Mouse (Mus musculus) layer of hippocampus, adult 9-10 months (tissue): Measurements from ENCODE around the gene Zfp672.
"Not testable (repeated sequence)": the region's sequence is repeated elsewhere in the genome, so short reads cannot be mapped to it uniquely, and the experiment has no call there.

ENCODE experiments used
- DNase-seq: peaks from one replicate; pipeline ENCODE4 v3.0.0; 2022; ENCODE audit warnings: low spot score

Zfp672 gene

DNA sequence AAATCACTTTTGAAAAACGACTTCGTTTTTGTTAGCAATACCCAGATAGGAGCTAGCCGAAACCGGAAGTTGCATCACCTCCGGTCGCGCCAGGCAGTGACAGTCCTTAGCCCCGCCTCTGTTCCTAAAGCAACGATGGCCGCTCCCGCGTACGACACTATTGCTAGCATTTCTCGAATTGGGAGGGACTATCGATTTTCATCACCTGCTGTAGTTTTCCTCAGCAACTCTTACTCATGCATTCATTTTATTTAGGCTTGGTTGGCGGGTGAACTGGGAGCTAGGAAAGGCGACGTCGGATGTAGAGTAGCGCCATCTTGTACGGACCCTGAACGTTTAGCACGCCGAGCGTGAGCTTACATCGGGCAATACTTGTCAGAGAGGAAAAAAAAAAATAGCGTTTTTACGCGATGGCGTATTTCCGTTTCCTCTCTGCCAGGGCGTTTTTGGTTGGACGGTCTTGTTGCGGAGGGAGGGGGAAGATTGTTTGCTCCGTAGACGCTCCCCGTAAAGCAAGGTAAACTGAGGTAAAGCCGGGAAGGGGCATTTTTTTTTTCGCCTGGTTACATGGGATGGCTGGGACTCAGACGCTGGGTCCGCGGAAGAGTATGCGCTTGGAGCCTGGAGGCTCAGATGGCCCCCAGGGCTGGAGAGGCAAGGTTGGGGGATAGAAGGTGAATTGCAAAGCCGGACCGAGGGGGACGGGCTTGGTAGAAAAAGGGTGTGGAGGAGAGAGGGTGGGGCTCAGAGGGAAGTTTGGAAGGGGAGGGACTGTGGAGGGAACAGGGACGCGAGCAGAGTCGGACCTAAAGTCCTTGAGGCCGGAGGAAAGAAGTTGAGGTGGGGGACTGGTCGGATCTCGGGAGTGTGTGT is at the start of gene Zfp672, which contains the start of gene Sh3bp5l:
Zfp672 (minus strand) TSS at position 64 of the 873 bp plus-strand sequence.
Sh3bp5l (plus strand) TSS at position 449 of the 873 bp plus-strand sequence.
- DNase-seq = peak; percentile 93

DNA sequence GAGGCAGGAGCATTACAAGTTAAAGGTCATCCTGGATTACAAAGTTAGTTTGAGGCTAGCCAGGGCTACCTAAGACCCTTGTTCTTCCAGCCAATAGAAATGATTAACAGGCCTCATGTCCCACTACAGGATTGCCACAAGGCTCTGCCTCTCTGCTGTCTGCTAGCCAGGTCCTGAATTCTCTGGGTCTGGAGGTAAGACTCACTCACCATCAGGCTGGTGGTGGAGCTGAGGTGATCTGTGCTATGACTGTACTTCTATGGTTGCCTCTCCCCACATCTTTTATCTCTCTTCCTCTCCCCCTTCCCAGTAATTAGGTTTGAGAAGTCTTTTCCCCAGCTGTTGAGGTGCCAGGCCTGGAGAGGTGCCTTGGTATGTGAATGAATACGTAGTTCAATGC is 49.4 kb upstream of the Zfp672 start:
- no peak for DNase-seq

DNA sequence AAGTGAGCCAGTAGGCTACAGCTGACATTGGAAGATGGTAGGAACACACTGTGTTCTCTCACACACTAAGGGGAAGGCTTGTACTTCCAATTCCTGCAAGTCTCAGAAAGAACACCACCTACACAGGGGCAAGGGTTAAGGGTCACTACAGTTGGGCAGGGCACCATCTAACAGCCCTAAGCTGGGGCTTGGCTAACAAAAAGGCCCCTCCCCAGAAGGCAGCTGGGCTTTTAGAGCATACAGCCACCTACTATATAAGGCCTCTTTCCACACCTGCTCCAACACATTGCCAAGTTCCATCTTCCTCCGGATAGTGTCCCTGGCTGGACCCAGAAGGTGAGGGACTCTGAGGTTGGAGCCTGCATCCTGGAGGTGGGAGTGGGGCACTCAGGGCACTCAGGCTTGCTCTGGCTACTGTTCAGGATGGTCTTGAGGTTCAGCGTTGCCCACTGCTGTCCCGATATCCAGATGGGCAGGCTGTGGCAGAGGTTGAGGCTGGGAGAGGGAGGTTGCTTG is 48.7 kb upstream of the Zfp672 start, which contains the start of gene Lypd8:
Lypd8 (plus strand) TSS at position 281 of the 516 bp plus-strand sequence.
- DNase-seq = no peak

DNA sequence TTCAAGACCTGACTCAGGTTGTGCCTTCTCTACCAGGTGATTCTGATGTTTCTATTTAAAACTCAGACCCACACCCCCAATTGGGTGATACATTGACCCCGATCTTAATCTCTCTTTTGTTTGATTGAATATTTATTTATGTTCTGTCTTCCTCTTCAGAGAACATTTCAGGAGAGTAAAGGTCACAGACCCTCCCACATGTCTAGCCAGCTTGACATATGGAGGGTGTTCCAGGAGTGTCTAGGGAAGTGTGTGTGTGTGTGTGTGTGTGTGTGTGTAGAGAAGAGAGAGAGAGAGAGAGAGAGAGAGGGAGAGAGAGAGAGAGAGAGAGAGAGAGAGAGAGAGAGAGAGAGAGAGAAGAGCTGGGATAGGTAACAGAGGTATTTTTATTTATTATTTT is 47.5 kb upstream of the Zfp672 start:
- DNase-seq = no peak

DNA sequence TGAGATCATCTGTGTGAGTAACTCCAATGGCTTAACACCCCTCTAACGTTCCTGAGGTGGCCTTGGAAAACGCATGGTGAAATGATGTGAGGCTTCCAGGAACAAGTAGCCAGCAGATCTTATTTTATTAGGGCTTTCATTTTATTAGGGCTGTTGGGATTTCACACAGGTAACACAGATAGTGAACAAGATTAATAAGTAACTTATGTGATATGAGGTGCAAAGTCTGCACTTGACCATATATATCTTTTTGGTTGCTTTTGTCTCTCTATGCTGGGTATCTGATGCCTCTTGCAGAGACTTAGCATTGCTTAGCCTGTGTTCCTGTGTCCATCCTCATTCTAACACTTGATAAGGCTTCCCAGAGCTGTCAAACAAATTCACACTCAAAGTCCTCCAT is 47.1 kb upstream of the Zfp672 start:
- DNase-seq = no peak

DNA sequence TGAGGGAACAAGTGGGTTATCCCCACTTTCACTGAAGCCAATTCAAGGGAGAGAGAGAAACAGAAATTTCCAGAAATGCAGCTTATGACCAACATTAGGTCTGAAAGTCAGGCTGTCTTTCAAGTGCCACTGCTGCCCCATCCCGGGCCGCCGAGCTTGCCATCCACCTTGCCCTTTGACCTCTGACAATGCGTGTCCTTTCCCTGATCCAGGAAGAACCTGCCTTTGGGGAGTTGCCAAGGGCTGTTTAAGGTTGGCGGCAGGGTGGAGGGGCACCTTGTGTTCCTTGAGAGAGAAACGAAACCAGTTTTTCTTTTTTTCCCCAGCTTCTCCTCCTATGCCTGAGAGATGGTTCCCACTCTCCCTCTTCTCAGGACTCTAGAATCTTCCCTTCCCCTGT is 36.1 kb upstream of the Zfp672 start:
- not testable (repeated sequence) for DNase-seq

DNA sequence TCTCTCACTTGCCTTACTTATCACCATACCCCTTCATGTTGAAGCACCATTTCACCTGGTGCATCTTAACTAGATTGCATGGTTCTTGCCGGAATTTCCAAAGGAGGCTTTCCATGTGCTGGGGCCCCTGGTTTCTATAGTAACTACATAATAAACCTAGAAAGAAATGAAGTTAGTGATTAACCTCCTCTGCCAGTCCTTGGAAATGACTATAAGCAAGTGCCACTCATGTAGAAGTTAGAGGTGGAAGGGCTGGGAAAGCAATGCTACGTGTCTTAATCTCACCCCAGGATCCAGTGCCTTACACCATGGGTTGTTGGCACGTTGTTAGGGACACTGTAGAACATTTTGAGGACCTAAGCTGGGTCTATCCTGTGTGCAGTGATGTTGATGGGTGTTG is 34.3 kb upstream of the Zfp672 start:
- no peak for DNase-seq

DNA sequence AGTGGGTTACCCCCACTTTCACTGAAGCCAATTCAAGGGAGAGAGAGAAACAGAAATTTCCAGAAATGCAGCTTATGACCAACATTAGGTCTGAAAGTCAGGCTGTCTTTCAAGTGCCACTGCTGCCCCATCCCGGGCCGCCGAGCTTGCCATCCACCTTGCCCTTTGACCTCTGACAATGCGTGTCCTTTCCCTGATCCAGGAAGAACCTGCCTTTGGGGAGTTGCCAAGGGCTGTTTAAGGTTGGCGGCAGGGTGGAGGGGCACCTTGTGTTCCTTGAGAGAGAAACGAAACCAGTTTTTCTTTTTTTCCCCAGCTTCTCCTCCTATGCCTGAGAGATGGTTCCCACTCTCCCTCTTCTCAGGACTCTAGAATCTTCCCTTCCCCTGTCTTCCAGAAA is 32.4 kb upstream of the Zfp672 start:
- DNase-seq = not testable (repeated sequence)

DNA sequence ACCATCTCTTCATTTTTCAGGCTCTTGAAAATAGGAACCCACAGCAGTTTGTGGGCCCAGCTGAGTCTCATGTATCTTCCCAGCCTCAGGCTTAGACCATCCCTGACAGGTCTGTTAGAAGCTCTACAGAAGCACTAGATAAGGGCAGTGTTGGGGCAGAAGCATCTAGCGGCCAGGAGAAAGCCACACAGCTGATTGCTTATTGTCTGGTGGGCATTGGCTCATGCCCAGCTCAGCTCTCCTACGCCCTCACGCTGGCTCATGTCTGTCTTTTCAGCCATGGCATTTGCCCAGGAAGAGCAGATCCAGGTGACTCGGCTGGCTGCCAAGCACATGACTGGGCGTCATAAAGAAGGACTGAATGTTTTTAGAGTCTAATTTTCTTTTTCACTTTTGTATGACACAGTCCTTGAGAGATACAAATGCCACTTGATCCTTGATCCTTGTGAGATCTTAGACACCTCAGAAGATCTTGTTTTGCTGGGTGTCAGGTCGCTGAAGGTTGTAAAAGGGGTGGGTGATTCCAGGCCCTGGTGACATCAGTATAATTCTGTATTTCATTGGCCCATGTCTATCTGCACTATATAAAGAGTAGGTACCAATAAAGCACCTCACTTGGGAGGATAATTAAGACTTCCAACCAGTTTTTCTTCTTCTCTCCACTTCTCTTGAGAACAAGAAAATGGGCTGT is 27.9 kb upstream of the Zfp672 start:
- no peak for DNase-seq

DNA sequence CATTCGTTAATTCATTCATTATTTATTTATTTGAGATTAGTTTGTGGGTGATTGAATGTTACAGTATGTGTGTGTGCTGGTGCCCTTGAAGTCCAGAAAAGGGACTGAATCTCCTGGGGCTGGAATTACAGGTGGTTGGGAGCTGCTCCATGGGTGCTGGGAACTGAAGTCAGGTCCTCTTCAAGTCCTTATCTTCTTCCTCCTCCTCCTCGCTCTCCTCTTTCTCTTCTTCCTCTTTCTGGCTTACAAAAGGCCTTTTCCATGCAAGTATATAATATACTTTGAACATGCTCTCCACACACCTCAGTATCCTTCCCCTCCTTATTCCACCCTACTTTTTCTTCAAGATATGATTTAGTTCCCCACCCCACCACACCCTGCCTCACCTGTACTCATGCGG is 26.9 kb upstream of the Zfp672 start:
- no peak for DNase-seq

DNA sequence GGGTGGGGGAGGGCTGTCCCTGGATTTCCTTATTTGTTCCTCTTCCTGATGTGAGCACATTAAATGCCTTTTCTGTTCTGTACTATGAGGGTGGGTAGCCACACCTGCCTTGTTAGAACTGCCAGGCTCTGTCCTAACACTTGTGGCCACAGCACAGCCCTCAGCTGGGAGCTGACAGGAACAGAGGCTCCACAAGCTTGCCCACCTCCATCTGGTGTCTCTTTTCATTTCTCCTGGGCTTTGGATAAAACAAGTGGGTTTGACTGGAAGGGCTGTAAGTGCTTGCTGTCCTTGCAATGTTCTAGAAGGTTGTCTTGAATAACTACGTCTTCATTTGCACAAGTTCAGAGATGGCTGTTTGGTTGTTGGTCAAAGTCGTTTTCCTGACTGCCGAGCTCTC is 24.8 kb upstream of the Zfp672 start:
- DNase-seq = no peak

DNA sequence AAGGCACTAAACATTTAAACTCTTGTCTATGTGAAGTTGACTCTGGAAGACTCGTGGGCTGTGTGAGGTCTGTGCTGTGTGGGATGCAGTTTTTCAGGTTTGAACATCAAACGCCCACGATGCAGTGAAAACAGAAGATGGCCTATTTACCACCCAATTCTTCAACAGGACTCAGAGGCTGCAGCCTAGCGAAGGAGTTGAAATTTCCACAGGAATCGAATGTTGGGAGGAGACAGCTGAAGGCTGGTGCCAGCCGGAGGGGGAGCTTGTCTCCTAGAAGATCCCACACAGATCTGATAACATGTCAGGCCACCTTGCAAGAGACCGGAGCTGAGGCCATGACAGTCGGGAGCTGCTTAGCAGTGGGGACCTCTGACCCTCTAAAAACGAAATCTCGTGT is 24.3 kb upstream of the Zfp672 start:
- DNase-seq = no peak

DNA sequence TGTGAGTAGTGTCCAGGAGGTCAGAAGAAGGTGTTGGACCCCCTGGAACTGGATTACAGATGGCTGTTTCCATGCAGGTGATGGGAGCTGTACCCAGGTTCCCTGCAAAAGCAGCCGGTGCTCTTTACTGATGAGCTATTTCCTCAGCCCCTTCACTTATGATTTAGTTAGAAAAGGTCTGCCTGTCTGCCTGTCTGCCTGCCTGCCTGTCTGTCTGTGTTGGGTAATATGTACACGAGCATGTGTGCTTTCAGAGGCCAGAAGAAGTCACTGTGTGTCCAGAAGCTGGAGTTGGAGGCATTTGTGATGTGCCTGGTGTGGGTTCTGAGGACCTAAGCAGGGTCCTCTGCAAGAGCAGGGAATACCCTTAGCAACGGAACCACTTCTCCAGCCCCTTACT is 23.6 kb upstream of the Zfp672 start:
- no peak for DNase-seq

DNA sequence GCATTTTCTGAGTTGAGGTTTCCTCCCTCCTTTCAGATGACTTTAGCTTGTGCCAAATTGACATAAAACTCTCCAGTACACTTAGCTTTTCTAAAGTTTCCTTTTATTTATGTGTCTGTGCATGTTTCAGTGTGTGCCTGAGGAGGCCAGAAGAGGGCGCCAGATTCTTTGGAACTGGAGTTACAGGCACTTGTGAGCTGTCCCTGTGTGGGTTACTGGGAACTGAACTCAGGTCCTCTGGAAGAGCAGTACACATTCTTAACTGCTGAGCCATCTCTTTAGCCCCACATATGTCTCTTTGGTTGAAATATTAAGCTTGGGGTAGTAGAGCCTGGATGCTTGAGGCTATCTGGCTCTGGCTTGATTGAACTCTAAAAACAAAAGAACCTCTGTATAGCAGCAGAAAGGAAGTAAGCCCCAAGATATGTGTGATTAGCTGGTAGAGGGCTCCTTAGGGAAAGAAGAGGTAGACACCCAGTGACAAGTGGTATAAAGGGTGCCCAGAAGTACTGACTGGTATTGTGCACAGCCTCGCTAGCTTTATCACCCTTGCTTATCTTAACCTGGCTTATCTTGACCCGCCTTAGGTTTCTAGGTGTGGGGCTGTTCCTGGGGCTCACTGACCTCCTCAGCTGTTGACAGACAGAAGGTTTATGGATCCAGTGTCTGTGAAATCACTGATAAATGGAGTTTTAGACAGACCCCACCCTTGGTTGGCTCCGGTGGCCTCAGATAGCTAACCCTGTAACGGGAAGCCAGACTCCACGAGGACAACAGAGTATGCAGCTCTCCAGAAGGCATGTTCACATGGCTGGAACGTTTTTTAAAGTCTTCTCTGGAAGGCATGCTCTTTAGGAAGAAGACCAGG is 22.8 kb upstream of the Zfp672 start:
- DNase-seq = no peak

DNA sequence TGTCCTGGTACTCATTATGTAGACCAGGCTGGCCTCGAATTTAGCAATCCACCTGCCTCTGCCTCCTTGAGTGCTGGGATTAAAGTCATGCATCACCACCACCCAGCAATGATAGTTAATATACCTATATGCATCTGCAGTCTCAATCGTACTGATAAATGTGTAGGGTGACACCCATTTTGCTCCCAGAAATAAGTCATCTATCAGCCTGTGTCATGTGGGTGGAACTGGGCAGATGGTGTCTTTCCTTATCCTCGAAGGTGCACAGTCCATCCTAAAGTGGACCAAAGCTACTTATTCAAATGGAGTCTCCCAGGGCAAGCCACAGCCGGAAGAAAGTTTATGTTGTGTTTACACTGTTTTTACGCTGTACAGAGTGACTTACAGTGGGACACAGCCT is 21.0 kb upstream of the Zfp672 start:
- DNase-seq = no peak

DNA sequence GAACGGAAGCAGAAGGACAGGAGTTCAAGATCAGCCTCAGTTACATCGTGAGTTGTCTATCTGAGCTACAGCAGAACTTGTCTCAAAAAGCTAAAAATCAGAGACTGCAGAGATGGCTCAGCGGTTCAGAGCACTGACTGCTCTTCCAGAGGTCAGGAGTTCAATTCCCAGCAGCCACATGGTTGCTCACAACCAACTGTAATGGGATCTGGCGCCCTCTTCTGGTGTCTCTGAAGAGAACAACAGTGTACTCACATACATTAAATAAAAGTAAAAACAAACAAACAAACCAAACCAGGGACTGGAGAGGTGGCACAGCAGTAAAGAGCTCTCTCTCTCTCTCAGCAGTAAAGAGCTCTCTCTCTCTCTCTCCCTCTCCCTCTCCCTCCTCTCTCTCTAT is 20.5 kb upstream of the Zfp672 start:
- DNase-seq = no peak

DNA sequence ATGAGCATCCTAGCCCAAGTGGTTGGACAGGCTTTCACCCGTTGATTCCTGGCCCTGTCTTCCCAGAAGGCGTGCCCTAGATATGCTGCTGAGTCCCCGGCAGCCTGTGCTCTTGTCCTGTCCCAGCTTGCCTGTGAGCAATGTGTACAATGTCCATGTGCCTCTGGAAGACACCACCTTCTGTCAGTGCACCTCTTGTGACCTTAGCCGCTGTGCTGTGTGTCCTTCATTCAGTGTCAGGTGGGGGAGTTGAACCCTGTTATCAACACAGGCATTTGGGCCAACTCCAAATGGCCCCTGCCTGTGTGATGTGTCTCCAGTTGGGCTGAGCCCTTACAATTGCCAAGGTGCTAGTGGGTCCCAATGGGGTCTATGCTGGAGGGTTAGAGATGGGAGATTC is 16.6 kb upstream of the Zfp672 start:
- DNase-seq = no peak

DNA sequence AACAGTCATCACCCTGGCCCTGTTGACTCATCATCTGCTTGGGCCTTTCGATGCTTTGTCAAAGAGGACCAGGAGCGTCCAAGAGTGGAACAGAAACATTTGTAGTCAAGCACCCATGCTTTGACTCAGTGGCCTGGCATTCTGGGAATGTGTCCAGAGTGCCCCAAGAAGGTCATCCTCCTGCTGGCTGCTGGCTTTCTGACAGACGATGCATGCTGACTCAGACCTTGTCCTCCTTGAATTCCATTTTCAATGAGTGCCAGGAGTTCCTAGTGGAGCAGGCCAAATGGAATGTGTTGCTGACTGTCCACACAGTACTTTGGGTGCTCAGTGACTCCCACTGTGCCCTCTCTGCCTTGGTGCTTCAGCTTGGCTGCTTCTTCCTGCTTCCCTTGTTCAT is 4.6 kb upstream of the Zfp672 start:
- no peak for DNase-seq

DNA sequence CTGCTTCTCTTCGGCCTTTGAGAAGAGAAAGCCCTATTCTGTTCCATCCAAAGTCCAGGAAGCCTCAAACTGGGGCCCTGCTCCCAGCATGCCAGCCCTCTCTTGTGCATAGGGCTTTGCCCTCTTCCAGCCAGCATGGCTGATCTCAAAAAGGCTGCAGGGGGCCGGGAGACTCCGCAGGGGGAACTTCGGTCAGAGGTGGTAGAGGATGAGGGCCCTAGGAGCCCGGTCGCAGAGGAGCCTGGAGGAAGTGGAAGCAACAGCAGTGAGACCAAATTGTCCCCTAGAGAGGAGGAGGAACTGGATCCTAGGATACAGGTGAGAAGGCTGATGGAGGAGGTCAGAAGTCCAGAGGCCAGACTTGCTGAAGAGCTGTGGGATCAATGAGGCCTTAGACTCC is 1.4 kb upstream of the Zfp672 start:
- no peak for DNase-seq

DNA sequence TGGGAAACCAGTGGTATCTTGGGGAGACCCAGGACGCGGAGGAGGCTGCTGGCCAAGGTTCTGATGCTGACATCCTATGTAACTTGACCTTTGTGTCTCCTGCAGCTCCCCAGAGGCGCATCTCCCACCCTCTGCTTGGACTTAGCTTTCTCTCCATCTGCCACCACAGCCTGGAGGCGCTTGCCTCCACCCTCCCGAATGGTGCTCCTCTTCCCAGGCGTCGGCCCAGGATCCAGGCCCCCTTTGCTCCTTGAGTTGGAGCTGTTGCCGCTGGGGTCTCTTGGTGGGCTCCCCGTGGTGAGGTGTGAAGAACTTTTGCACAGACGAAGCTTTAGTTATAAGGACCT is 983 bp upstream of the Zfp672 start:
- DNase-seq = no peak

DNA sequence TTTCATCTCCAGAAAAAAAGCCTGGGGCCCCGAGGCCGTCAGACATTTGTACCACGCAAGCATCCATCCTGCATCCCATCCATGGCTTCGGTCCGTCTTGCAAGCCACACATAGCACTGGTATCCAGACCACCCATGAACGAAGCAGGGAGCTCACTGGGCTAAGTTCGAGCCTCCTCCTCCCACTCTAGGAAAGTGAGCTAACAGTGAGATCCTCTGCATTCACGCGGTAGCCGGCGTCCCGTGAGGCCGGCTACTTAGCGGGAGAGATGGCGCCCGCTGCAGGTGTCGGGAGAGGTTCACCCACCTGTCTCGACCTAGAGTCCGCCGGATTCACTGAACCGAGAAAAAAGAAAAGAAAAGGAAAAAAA is 248 bp downstream of the Zfp672 start:
- no peak for DNase-seq

DNA sequence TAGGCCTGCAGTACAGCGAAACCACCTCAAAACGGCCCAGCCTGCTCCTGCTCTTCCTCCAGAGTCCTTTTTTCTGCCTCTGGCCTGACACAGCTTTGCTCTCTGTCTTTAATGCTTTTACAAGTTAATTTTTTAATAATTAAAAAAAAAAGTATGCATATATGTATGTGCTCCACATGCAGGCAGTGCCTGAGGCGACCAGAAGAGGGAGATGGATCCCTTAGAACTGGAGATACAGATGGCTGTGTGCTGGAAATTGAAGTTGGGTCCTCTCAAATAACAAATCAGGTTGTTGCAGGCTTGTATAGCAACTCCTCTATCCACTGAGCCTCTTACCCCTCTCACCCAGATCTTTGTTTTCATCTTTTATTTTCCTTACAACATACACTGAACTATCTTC is 3.4 kb downstream of the Zfp672 start:
- DNase-seq = no peak
